Mouse (Mus musculus) midbrain, embryonic 14.5 days (tissue): ENCODE results near the gene Nrp2. TPM values are rescaled to one million over a fixed set of nuclear protein-coding genes. Genes with fewer than 3 reads are reported as not detected.

Source experiments
- ATAC-seq: fragments of 200-750 bp; cut with Nextera tagmentation; 2 replicates; pipeline ENCODE4 v1.8.0; 2017; ENCODE audit warnings: moderate number of reproducible peaks, moderate library complexity; ENCODE audit not compliant: low FRiP score, low TSS enrichment
- DNase-seq: peaks from one replicate; pipeline ENCODE4 v3.0.0-alpha.2; 2015
- H3K27ac ChIP-seq: fragments of 300-500 bp; sonication (generic); replicated peaks from 2 replicates; pipeline ENCODE4 v1.5.1; 2014; ENCODE audit warnings: mild to moderate bottlenecking, low read depth, low read length, moderate library complexity
- H3K27me3 ChIP-seq: fragments of 300-500 bp; sonication (generic); 2 replicates; pipeline ENCODE4 v1.6.1; 2014; ENCODE audit warnings: low read length, control low read depth, mixed read lengths; ENCODE audit not compliant: control insufficient read depth, insufficient read depth
- H3K36me3 ChIP-seq: fragments of 300-500 bp; sonication (generic); 2 replicates; pipeline ENCODE4 v1.6.1; 2014; ENCODE audit warnings: low read length, control low read depth; ENCODE audit not compliant: control insufficient read depth, insufficient read depth
- H3K4me1 ChIP-seq: fragments of 300-500 bp; sonication (generic); 2 replicates; pipeline ENCODE4 v1.6.1; 2014; ENCODE audit warnings: mild to moderate bottlenecking, antibody characterized with exemption, low read length, control low read depth; ENCODE audit not compliant: control insufficient read depth, insufficient read depth
- H3K4me2 ChIP-seq: fragments of 300-500 bp; sonication (generic); 2 replicates; pipeline ENCODE4 v1.6.1; 2014; ENCODE audit warnings: mild to moderate bottlenecking, low read length, moderate library complexity
- H3K4me3 ChIP-seq: fragments of 300-500 bp; sonication (generic); replicated peaks from 2 replicates; pipeline ENCODE4 v1.5.1; 2014; ENCODE audit warnings: low read depth, low read length
- H3K9ac ChIP-seq: fragments of 300-500 bp; sonication (generic); replicated peaks from 2 replicates; pipeline ENCODE4 v1.6.1; 2014; ENCODE audit warnings: mild to moderate bottlenecking, low read length, moderate library complexity
- H3K9me3 ChIP-seq: fragments of 300-500 bp; sonication (generic); 2 replicates; pipeline ENCODE4 v1.6.1; 2016; ENCODE audit warnings: low read length, control low read depth, mixed read lengths; ENCODE audit not compliant: control insufficient read depth
- WGBS: fragments of 180-500 bp; shearing (Covaris S2); extraction: QIAGEN DNeasy Blood & Tissue Kit; methylation state at CpG from one replicate; pipeline ENCODE4 v1.1.7; 2014; 5-methylcytosine and 5-hydroxymethylcytosine counted together
- polyA plus RNA-seq: library from polyadenylated mRNA; unstranded; fragments of >200 nt; fragmentation: Nextera tagmentation; extraction: Ambion mirVana; gene quantifications from 2 replicates; pipeline ENCODE4 v1.2.1, GENCODE M21; 2014

Nrp2 gene
- polyA plus RNA-seq, 1 experiment from 2014 or later = 19.5 TPM

- WGBS = 28% methylated on average over 21 of the region's 21 CpGs
- Histone ChIP-seq H3K4me1 (peaks cover 9% of the 10 kb centered on the region), H3K4me2 (peak overlapping the region; percentile 27), H3K9me3 (no peaks in the 10 kb centered on the region), H3K4me3 (no peak overlapping the region), H3K9ac (no peak overlapping the region; the same call in 1 of the 2 replicates), H3K36me3 (no peaks in the 10 kb centered on the region), H3K27me3 (no peaks in the 10 kb centered on the region), H3K27ac (peak overlapping the region; percentile 50)
- DNase-seq (peak; percentile 64), ATAC-seq (peak; percentile 24; the same call in 1 of the 2 replicates)
Measured at GRCm38 (mm10) chr1:62682456-62683385, 20.4 kb upstream of the Nrp2 start.

GRCm38 (mm10) chr1:62683498-62683897, 19.6 kb upstream of the Nrp2 start:
- Histone ChIP-seq H3K36me3 (no peaks in the 10 kb centered on the region), H3K27ac (no peak overlapping the region), H3K27me3 (no peaks in the 10 kb centered on the region), H3K4me3 (no peak overlapping the region), H3K9ac (no peak overlapping the region), H3K4me1 (peaks cover 9% of the 10 kb centered on the region), H3K9me3 (no peaks in the 10 kb centered on the region), H3K4me2 (no peak overlapping the region)
- ATAC-seq (no peak), DNase-seq (no peak)
- 87% methylated on average over 2 of the region's 2 CpGs for WGBS

GRCm38 (mm10) chr1:62687511-62687910, 15.6 kb upstream of the Nrp2 start:
- 91% methylated on average over 8 of the region's 8 CpGs for WGBS
- DNase-seq = no peak

GRCm38 (mm10) chr1:62691175-62691574, 11.9 kb upstream of the Nrp2 start:
- WGBS = 91% methylated on average over 6 of the region's 6 CpGs
- Histone ChIP-seq H3K27me3 (no peaks in the 10 kb centered on the region), H3K4me1 (no peaks in the 10 kb centered on the region), H3K9ac (no peak overlapping the region), H3K9me3 (no peaks in the 10 kb centered on the region), H3K36me3 (no peaks in the 10 kb centered on the region), H3K27ac (no peak overlapping the region), H3K4me3 (no peak overlapping the region), H3K4me2 (no peak overlapping the region)
- DNase-seq (no peak), ATAC-seq (no peak)

More at GRCm38 (mm10) chr1:62687511-62687910, 15.6 kb upstream of the Nrp2 start:
- Histone ChIP-seq H3K27me3 (no peaks in the 10 kb centered on the region), H3K9me3 (no peaks in the 10 kb centered on the region), H3K4me3 (no peak overlapping the region), H3K36me3 (no peaks in the 10 kb centered on the region), H3K4me2 (no peak overlapping the region), H3K4me1 (peaks cover 7% of the 10 kb centered on the region), H3K9ac (no peak overlapping the region), H3K27ac (no peak overlapping the region)
- ATAC-seq = no peak

- ATAC-seq (peak; percentile 37; the same call in 1 of the 2 replicates), DNase-seq (no peak)
- peaks cover 7% of the 10 kb centered on the region; the same call in 1 of the 2 replicates for H3K4me1 ChIP-seq
- peaks cover 2% of the 10 kb centered on the region; the same call in 1 of the 2 replicates for H3K27me3 ChIP-seq
- H3K36me3 ChIP-seq = no peaks in the 10 kb centered on the region
- 52% methylated on average over 6 of the region's 6 CpGs for WGBS
- no peak overlapping the region for H3K9ac ChIP-seq
- no peak overlapping the region for H3K4me3 ChIP-seq
- H3K4me2 ChIP-seq = 0 out of 2 replicates have a peak overlapping the region, but pooled peaks have one; percentile 19
- H3K27ac ChIP-seq = no peak overlapping the region
- no peaks in the 10 kb centered on the region for H3K9me3 ChIP-seq
Measured at GRCm38 (mm10) chr1:62696312-62696982, 6.6 kb upstream of the Nrp2 start.

- H3K4me1 ChIP-seq = peaks cover 7% of the 10 kb centered on the region; the same call in 1 of the 2 replicates
- no peak overlapping the region for H3K9ac ChIP-seq
- ATAC-seq (peak; percentile 48; the same call in 1 of the 2 replicates), DNase-seq (peak; percentile 90)
- H3K27ac ChIP-seq = no peak overlapping the region
- no peaks in the 10 kb centered on the region for H3K9me3 ChIP-seq
- no peak overlapping the region for H3K4me3 ChIP-seq
- WGBS = 23% methylated on average over 9 of the region's 9 CpGs
- H3K4me2 ChIP-seq = 0 out of 2 replicates have a peak overlapping the region, but pooled peaks have one; percentile 19
- H3K27me3 ChIP-seq = peaks cover 4% of the 10 kb centered on the region; the same call in 1 of the 2 replicates
- H3K36me3 ChIP-seq = no peaks in the 10 kb centered on the region
Measured at GRCm38 (mm10) chr1:62696983-62697341, 6.1 kb upstream of the Nrp2 start.

- Histone ChIP-seq H3K9ac (no peak overlapping the region), H3K4me2 (no peak overlapping the region), H3K27me3 (peaks cover 4% of the 10 kb centered on the region; the same call in 1 of the 2 replicates), H3K36me3 (no peaks in the 10 kb centered on the region), H3K9me3 (no peaks in the 10 kb centered on the region), H3K27ac (no peak overlapping the region), H3K4me1 (peaks cover 9% of the 10 kb centered on the region), H3K4me3 (no peak overlapping the region)
- WGBS = 56% methylated on average over 3 of the region's 3 CpGs
- ATAC-seq (no peak), DNase-seq (no peak)
Measured at GRCm38 (mm10) chr1:62697353-62697752, 5.7 kb upstream of the Nrp2 start.

GRCm38 (mm10) chr1:62699801-62700200, 3.3 kb upstream of the Nrp2 start:
- Histone ChIP-seq H3K4me3 (no peak overlapping the region), H3K9me3 (no peaks in the 10 kb centered on the region), H3K36me3 (no peaks in the 10 kb centered on the region), H3K27ac (no peak overlapping the region), H3K4me1 (peaks cover 10% of the 10 kb centered on the region), H3K9ac (no peak overlapping the region), H3K4me2 (no peak overlapping the region), H3K27me3 (peaks cover 6% of the 10 kb centered on the region; the same call in 1 of the 2 replicates)
- DNase-seq = no peak
- WGBS = 17% methylated on average over 4 of the region's 4 CpGs
- ATAC-seq = no peak
